Mouse (Mus musculus): ENCODE results near the gene Rhox7b.
"Not testable (repeated sequence)": the region's sequence is repeated elsewhere in the genome, so short reads cannot be mapped to it uniquely, and the experiment has no call there.

The Rhox7b gene

GRCm38 (mm10) chrX:37897132-37897531 is at the start of gene Rhox7b:
Rhox7b (minus strand) TSS chrX:37897232.
- DNase-seq: not testable (repeated sequence)

DNA sequence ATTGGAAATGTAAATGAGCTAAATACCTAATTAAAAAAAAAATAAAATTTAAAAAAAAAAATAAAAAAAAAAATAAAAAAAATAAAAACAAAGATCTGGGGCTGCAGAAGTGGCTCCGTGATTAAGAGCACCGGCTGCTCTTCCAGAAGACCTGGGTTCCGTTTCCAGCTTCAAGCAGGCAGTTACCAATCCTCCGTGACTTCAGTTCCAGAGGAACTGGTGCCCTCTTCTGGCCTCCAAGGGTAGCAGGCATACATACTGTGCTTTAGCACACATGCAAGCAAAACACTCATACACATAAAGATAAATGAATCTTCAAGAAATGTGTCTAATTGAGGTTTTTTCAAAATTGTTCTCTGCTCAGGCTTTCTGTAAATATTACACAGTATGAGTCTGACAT is 19.3 kb upstream of the Rhox7b start:
- DNase-seq: no peak

DNA sequence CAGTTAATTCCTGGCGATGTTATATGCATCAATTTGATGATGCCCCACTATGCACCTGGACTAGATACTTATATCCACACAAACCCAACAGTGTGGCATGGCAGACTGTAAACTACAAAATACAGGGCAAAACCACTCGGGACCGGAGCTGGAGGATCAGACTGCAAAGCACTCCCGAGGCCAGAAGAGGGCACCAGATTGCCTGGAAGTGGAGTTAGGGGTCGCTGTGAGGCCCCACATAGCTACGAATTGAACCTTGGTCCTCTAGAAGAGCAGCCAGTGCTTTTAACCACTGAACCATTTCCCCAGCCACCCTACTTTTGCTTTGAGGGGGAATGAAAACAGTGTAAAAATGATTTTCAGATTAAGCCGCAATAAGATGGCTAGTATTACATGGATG is 11.5 kb upstream of the Rhox7b start:
- peak; percentile 10 for DNase-seq

DNA sequence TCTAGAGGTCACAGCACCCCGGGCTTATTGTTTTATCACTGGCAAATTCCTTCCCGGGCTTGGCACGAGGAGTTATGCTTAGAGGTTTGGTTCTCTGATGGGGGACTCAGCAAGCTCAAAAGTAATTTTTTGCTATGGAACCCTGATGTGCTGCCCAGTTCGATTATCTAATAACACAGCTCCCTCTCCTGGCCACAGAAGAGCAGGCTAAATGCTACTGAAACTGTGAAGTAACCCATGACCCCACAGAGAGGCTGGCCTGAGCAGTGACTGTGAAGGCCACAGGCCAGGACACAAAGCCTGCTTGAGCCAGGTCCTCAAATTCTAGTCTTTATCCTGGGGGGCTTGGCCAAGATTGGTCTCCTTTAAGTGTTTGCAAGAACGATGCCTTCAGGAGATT is 6.7 kb upstream of the Rhox7b start:
- DNase-seq: peak; percentile 3

GRCm38 (mm10) chrX:37901670-37902069 is 4.6 kb upstream of the Rhox7b start, which contains the start of gene Rhox9:
Rhox9 (minus strand) TSS chrX:37901770.
- not testable (repeated sequence) for DNase-seq

GRCm38 (mm10) chrX:37878844-37879243 is 18.2 kb downstream of the Rhox7b start, which contains the start of gene Rhox8:
Rhox8 (minus strand) TSS chrX:37878944.
- no peak for DNase-seq

DNA sequence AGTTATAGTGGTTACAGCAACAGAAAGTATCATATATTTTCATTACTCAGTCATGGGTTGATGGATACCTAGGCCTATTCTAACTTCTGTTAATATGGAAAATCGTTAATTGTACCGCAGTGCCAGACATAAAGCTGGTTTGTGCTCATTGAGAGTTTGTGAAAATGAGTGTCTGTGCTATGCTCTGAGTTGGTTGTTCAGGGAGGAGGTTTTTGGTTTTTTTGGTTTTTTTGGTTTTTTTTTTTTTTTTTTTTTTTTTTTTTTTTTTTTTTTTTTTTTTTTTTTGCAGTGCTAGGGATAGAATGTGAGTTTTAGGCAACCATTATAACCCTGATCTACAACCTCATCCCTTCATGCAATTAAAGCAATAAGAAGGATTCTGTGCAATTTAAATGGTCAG is 25.4 kb downstream of the Rhox7b start:
- DNase-seq: no peak
